Mouse (Mus musculus) E14TG2a.4 (cell line): ENCODE data around the gene BC067074.

ENCODE experiments used
- CTCF ChIP-seq: conservative IDR thresholded peaks from 2 replicates; pipeline ENCODE4 v1.5.1; 2014; ENCODE audit warnings: low read length
- NANOG ChIP-seq: IDR thresholded peaks from 2 replicates; pipeline ENCODE4 v1.6.1; 2014; ENCODE audit warnings: borderline replicate concordance, low read length, mixed read lengths
- POU5F1 ChIP-seq: IDR thresholded peaks from 2 replicates; pipeline ENCODE4 v1.6.1; 2014; ENCODE audit warnings: low read length, borderline replicate concordance

DNA sequence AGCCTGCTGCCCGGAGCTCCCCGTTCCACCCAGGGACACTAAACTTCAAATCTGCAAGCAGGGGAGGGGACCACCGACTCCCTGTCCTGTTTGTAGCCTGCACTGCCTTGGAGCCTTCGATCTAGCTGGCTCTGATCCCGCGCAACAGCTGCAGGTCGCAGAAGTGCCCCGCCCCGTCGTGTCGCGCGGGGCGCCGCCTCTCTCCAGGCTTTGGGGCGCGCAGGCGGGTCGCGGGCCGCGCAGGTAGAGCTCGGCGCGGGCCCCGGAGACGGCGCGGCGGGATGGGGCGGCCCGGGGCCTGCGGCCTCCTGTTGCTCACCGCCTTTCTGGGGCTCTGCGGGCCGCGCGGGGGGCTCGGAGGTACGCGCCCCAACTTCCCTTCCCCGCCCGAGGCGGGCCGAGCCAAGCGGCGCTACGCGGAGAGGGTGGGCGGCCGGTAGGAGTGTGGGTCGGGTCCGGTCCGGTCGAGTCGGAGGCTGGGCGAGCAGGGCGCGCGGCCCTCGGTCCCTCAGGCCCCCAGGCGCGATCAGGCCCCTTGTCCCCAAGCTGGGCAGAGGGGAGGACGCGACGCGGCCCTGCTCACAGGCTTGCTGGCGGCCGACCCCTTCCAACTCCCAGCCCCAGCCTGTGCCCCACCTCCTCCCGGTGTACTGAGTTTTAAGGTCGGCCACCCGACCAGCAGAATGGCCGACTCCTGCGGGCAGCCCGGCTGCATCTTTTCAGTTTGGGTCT, at the start of gene BC067074:
- TF ChIP-seq CTCF (no peak), NANOG (no peak), POU5F1 (no peak)
